Mouse (Mus musculus) embryo, embryonic 11 days (tissue): ENCODE results near the gene Fabp7.

Source experiments
- DNase-seq: peaks from one replicate; pipeline ENCODE4 v3.0.0-alpha.2; 2015

Gene Fabp7

DNA sequence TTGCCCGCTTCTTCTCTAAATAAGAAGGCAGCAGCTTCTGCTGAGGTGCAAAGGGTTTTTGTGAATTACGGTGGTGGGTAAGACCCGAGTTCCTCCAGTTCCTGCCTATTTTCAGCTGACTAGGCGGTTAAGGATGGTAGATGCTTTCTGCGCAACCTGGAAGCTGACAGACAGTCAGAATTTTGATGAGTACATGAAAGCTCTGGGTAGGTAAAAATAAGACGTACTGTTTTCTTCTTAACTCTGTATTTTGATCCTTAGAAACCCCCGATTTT lies at the start of gene Fabp7:
Gene Fabp7, plus strand, starts transcription at position 6 of the 275 bp plus-strand sequence.
- no peak for DNase-seq

GRCm38 (mm10) chr10:57740733-57741132 lies 43.9 kb upstream of the Fabp7 start:
- no peak for DNase-seq

GRCm38 (mm10) chr10:57741351-57741750 lies 43.3 kb upstream of the Fabp7 start:
- DNase-seq = no peak

GRCm38 (mm10) chr10:57743045-57743444 lies 41.6 kb upstream of the Fabp7 start:
- no peak for DNase-seq

GRCm38 (mm10) chr10:57743606-57744016 lies 41.1 kb upstream of the Fabp7 start:
- DNase-seq = peak; percentile 83

- peak; percentile 7 for DNase-seq
Observed at GRCm38 (mm10) chr10:57744128-57744765, 40.4 kb upstream of the Fabp7 start.

DNA sequence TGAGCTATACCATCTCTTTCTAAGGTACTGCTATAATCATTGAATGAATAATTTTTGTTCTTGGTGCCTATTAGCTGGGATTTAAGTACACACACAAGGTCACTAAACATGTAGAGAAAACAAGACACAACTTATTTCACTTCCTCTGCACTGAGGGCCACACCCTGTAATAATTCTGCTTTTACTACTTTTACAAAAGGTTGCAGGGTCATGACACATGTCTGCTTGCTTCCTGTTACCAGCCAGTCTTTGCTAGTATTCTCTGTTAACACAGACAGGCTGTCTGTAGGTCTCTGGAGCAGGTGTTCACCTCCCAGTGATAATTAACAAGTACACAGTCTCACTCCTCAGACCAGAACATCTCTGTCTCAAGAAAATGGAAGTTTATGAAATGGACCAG lies 39.2 kb upstream of the Fabp7 start:
- no peak for DNase-seq

GRCm38 (mm10) chr10:57747127-57747526 lies 37.6 kb upstream of the Fabp7 start:
- no peak for DNase-seq

DNA sequence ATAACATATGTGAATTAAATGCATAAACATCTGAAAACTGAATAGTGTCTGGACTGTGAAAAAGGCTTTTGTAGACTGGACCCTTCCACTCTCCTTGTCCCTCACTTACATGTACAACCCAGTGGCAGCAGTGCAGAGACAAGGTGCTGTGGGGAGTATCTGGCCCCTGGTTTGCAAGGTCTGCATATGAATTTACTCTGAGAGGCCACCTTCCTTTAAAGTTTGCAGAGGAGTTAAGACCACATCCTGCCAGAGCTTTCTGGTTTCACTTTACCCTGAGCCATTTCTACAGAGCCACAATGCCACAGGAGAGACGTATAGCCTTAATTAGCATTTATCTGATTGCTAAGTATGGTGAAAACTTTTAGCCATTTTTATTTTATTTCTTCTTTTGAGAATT lies 31.3 kb upstream of the Fabp7 start:
- DNase-seq = no peak

DNA sequence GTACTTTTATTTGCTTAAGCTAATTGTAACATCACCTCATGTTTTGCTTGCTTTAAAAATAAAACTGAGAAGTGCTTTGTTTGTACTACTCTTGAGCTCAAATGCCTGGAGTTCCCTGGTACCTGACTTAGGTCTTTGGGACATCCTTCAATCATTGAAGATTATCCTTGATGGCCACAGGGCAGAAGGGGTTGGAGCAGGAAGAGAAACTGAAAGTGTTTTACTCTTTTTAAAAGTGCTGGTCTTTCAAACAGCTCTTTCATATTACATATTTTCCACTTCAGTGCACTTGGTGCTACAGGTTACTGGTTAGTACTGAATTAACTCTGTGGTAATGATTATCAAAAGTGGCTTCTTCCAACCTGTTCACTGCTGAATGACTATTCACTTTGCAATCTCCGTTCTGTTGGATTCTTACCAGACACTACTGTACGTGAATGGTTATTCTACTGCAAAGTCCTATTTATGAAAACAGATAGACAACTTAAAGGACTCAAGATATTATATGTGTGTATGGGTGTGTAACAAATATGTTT lies 29.4 kb upstream of the Fabp7 start:
- DNase-seq = no peak

DNA sequence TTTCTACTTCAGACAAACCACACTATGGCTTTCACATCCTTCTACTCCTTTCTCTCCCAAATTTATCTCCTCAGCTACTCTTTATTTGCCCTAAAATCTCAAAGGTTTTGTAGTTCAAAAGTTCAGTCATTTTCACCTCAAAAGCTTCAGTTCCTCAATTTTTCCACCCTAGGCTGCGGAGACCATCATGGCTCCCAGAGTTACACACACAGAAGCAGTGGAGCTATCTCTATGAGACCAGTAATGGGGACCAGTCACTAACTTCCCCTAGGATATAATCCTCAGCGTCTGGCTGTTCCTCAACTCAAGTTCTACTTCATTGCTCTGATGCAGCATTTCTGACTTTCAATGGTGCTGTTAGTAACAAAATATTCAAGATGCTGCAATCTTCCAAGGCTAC lies 25.7 kb upstream of the Fabp7 start:
- no peak for DNase-seq

GRCm38 (mm10) chr10:57760694-57761093 lies 24.0 kb upstream of the Fabp7 start:
- DNase-seq = no peak

DNA sequence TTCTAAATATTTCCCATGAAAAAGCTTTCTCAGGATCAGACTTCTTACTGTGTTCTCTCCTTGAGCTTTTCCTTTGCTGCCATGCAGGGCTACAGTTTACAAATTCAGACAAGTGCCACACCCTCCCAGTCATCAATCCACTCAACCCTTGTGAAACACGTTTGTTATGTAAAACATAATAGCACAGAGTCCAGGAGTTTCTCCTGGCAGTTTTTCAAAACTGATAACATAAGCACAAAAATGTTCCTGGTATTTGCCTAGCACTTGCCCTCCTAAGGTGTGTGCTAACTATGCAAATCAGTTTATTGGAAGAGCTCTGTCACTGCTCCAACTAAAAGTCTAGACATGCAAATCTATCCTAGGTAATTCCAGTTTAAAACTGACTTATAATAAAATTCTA lies 21.6 kb upstream of the Fabp7 start:
- no peak for DNase-seq

- peak; percentile 28 for DNase-seq
Observed at GRCm38 (mm10) chr10:57783289-57784130, 1.2 kb upstream of the Fabp7 start.

DNA sequence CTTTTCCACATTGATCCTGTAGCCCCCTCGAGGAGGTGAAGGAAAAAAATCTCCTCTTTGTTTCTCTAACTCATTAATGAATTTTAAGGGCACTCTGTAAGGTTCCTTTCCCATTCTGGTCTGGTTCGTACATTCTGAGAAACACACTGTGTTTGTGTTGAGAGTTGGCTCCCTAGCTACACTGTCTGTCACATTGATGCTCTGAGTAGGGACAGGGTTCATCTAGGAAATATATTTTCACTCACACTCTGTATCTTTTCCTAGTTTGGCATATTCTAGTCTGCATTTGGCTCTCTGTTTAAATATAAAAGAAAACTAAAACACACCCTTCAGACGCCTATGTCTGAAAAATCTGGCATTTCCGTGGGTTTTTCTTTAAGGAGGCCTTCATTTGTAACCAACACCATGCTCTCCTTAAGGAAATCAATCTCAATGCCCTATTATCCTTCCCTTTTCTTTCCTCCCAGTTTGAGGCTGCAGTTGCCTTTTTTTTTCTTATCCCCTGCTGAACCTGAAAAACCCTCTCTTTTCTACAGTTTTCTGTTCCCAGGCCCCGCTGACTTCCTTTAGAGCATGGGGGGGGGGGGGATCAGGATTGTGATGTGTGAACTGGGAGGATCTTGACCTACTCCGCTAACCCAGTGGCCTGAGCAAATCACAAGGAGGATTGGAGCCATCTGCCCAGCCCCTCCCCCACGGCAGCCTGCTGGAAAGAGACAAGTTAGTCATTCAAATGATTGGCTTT lies 378 bp upstream of the Fabp7 start:
- peak; percentile 90 for DNase-seq

- DNase-seq = no peak
Observed at GRCm38 (mm10) chr10:57785552-57785951, 871 bp downstream of the Fabp7 start.

DNA sequence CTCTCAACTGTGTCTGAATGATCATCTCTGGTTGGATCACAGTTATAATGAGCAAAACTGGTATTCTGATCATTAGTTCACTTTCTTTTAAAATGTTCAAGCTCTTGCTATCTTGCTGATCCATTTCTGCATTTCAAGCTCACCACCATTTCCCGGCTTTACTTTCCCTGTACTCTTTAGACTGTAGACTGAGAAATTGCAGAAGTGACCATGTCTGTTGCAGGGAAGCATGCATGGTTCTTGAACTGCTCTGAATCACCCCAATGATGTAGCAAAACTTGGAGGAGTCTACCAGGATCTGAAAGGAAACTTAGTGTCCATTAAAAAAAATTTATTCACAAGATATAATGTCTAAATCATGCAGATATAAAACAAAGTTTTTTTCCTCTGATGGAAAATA lies 8.3 kb downstream of the Fabp7 start:
- DNase-seq = no peak

DNA sequence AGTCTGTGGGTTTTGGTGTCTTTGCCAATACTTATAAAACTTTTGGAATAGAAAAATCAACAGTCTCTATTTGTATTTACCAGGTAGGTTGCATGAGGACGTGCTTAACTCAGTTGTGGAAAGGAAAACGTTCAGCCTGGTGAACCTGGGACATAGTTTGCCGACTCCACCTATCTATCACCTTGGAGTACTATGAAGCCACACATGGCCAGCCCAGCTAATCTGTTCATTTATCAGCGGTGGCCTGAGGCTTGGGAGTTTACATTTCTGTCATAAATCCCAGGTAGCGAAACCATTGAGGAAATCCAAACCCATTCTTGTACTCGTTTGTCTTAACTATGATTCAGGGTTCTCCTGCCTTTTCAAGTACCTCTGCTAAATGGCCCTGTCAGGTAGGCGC lies 9.3 kb downstream of the Fabp7 start, which contains the start of gene Smpdl3a:
Gene Smpdl3a, plus strand, starts transcription at position 318 of the 400 bp plus-strand sequence.
- no peak for DNase-seq

GRCm38 (mm10) chr10:57794491-57795461 lies 10.1 kb downstream of the Fabp7 start:
- DNase-seq = peak; percentile 56

DNA sequence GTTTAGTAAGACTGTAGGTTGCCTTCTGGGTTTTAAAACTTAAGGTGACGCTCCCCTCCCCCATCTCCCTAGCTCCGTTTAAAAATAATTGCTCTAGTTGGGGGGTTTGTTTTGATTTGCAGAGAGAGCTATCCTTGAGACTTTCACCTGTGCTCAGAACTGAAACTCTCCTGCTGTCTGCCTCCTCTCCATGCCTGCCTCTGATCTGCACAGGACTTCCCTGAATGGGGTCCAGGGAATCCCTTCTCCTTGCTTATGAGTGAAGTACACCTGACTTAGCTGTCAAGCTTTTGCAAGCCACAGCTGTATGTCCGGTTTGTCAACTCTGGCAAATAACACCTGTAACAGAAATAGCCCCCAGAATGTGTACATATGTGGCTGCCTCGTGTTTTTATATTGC lies 10.9 kb downstream of the Fabp7 start:
- DNase-seq = no peak

DNA sequence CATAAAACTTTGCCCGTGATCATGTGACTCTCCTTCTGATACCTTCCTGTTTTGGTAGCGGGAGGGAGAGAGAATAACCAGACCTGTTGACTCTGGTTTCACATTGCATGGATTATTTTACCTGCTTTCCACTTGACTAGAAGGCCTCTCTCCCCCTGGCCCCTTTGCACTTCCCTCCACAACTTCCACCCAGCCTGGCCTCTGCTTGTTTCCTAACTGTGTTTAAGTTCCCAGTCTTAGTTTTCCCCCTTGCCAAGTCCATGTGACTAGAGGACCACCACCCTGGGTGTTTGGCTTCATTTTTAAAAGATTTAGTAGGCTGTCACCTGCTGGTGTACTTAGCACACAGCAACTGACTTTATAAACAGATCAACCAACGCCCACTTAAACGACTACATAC lies 11.4 kb downstream of the Fabp7 start:
- DNase-seq = peak; percentile 49

GRCm38 (mm10) chr10:57799486-57799885 lies 14.8 kb downstream of the Fabp7 start:
- DNase-seq = no peak
